Mouse (Mus musculus): ENCODE measurements at regions not wholly inside any gene's neighbourhood (a gene's known extent, or its start where the extent isn't known, plus 50 kb on each side); places are given as distances from the start of the nearest gene placed in this dataset.

DNA sequence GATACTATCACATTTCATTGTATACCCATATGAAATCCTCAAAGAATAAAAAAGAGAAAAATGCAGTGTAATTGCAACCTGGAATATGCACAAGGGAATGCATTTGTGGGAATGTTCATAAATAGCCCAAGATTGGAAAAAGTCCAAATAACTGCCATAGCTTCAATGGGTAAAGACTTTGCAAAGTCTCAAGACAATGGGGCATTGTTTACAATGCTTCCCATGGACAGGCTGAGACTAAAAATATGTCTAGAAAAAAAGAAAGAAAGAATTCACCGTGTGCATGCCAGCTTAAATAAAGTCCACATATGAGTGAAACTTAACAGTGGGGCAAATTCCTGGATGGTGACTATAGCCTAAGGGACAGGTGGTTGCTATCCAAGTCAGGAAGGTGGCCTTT, 210.4 kb upstream of the Sox11 start:
- TF ChIP-seq CTCF (IDR thresholded peaks at IDR 0.05; ENCODE audit: insufficient read depth, low read depth, low read length), result no peak
- TF ChIP-seq POLR2A (IDR thresholded peaks at IDR 0.05; ENCODE audit: insufficient read depth, low read depth, low read length), result no peak

Data from olfactory bulb, adult 2 months (tissue).